Mouse (Mus musculus): ENCODE results near the gene Sh2d5. TPM values are rescaled to one million over a fixed set of nuclear protein-coding genes. Genes with fewer than 3 reads are reported as not detected.

Sh2d5 gene
- polyA plus RNA-seq, 1 experiment from 2014 or later, result 0.33 TPM

- no peaks in the 10 kb centered on the region for H3K36me3 ChIP-seq (ENCODE audit: control insufficient read depth, insufficient read depth)
- 77% methylated on average over 17 of the region's 18 CpGs for WGBS
- H3K4me2 ChIP-seq (replicated peaks; ENCODE audit: low read depth), result no peak overlapping the region
- no peak overlapping the region for H3K9ac ChIP-seq (ENCODE audit: low read depth, low read length)
- H3K9me3 ChIP-seq (ENCODE audit: control insufficient read depth), result no peaks in the 10 kb centered on the region
- H3K27ac ChIP-seq (ENCODE audit: low read depth, low read length), result no peak overlapping the region
- no peak for TF ChIP-seq CTCF (IDR thresholded peaks at IDR 0.05; ENCODE audit: low read depth)
- no peak overlapping the region for H3K4me3 ChIP-seq (ENCODE audit: low read depth, low read length)
- peaks cover 3% of the 10 kb centered on the region; the same call in 1 of the 2 replicates for H3K4me1 ChIP-seq (replicated peaks; ENCODE audit: control insufficient read depth, insufficient read depth, low read length)
- no peaks in the 10 kb centered on the region for H3K27me3 ChIP-seq (replicated peaks; ENCODE audit: control insufficient read depth, insufficient read depth, low read length)
- no peak for ATAC-seq
Measured at GRCm38 (mm10) chr4:138293261-138293948, 43.2 kb downstream of the Sh2d5 start.

GRCm38 (mm10) chr4:138293949-138294550 lies 43.8 kb downstream of the Sh2d5 start:
- no peak overlapping the region for H3K9ac ChIP-seq (ENCODE audit: low read depth, low read length)
- ATAC-seq, result no peak
- H3K27ac ChIP-seq (ENCODE audit: low read depth, low read length), result no peak overlapping the region
- no peak for TF ChIP-seq CTCF (IDR thresholded peaks at IDR 0.05; ENCODE audit: low read depth)
- 88% methylated on average over 13 of the region's 14 CpGs for WGBS
- no peak overlapping the region for H3K4me2 ChIP-seq (replicated peaks; ENCODE audit: low read depth)
- no peaks in the 10 kb centered on the region for H3K36me3 ChIP-seq (ENCODE audit: control insufficient read depth, insufficient read depth)
- H3K9me3 ChIP-seq (ENCODE audit: control insufficient read depth), result no peaks in the 10 kb centered on the region
- no peaks in the 10 kb centered on the region for H3K27me3 ChIP-seq (replicated peaks; ENCODE audit: control insufficient read depth, insufficient read depth, low read length)
- H3K4me1 ChIP-seq (replicated peaks; ENCODE audit: control insufficient read depth, insufficient read depth, low read length), result peaks cover 3% of the 10 kb centered on the region; the same call in 1 of the 2 replicates
- no peak overlapping the region for H3K4me3 ChIP-seq (ENCODE audit: low read depth, low read length)

- TF ChIP-seq CTCF (IDR thresholded peaks at IDR 0.05; ENCODE audit: low read depth), result no peak
- Histone ChIP-seq H3K4me3 (ENCODE audit: low read depth, low read length) (no peak overlapping the region), H3K9ac (ENCODE audit: low read depth, low read length) (no peak overlapping the region), H3K27me3 (replicated peaks; ENCODE audit: control insufficient read depth, insufficient read depth, low read length) (no peaks in the 10 kb centered on the region), H3K4me1 (replicated peaks; ENCODE audit: control insufficient read depth, insufficient read depth, low read length) (peaks cover 4% of the 10 kb centered on the region; the same call in 1 of the 2 replicates), H3K36me3 (ENCODE audit: control insufficient read depth, insufficient read depth) (no peaks in the 10 kb centered on the region), H3K4me2 (replicated peaks; ENCODE audit: low read depth) (no peak overlapping the region), H3K27ac (ENCODE audit: low read depth, low read length) (no peak overlapping the region), H3K9me3 (ENCODE audit: control insufficient read depth) (no peaks in the 10 kb centered on the region)
- no peak for ATAC-seq
- 81% methylated on average over 10 of the region's 10 CpGs for WGBS
Measured at GRCm38 (mm10) chr4:138301271-138301780, 51.1 kb downstream of the Sh2d5 start.

DNA sequence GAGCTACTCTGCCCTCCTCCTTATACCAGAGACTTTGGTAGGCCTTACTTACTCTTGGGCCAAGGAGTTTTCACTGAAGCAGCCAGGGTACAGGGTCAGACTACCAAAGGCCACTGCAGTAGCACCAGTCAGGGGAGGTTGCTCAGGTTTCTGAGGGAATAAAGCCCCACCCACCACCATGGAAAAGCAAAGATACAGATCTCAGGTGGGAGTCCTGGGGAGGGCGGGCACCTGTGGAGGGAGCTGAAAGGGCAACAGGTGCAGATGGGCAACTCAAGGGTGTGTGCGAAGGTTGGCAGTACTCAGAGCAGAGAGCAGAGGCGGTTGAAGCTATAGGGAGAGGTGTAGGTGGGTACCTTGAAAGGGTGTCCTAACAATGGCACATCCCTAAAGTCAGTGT lies 52.8 kb downstream of the Sh2d5 start:
- Histone ChIP-seq H3K27me3 (replicated peaks; ENCODE audit: control insufficient read depth, insufficient read depth, low read length) (no peaks in the 10 kb centered on the region), H3K9me3 (ENCODE audit: control insufficient read depth) (no peaks in the 10 kb centered on the region), H3K4me1 (replicated peaks; ENCODE audit: control insufficient read depth, insufficient read depth, low read length) (peaks cover 4% of the 10 kb centered on the region; the same call in 1 of the 2 replicates), H3K4me3 (ENCODE audit: low read depth, low read length) (no peak overlapping the region), H3K27ac (ENCODE audit: low read depth, low read length) (no peak overlapping the region), H3K36me3 (ENCODE audit: control insufficient read depth, insufficient read depth) (peaks cover 9% of the 10 kb centered on the region), H3K9ac (ENCODE audit: low read depth, low read length) (no peak overlapping the region), H3K4me2 (replicated peaks; ENCODE audit: low read depth) (no peak overlapping the region; the same call in 1 of the 2 replicates)
- 77% methylated on average over 3 of the region's 3 CpGs for WGBS
- no peak for ATAC-seq
- TF ChIP-seq CTCF (IDR thresholded peaks at IDR 0.05; ENCODE audit: low read depth), result no peak

DNA sequence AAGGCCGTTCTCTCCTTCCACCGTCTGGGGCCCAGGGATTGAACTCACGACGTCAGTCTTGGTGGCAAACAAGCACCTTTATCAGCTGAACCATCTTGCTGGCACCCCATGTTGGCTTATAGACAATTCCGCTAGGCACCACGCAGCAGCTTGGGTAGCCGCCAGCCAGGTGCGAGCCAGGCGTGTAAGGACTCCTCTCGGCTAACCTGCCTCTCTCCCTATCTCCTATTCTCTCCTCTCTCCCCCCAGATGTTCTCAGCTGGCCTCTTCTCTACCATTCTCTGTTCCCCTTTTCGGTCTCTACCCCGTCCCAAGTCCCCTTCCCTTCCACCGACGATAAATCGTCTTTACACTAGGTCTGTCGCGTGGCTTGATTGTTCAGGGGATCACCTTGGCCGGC lies 53.5 kb downstream of the Sh2d5 start:
- Histone ChIP-seq H3K27ac (ENCODE audit: low read depth, low read length) (no peak overlapping the region), H3K9ac (ENCODE audit: low read depth, low read length) (peak overlapping the region; percentile 49), H3K4me3 (ENCODE audit: low read depth, low read length) (peak overlapping the region; percentile 79), H3K9me3 (ENCODE audit: control insufficient read depth) (no peaks in the 10 kb centered on the region), H3K4me1 (replicated peaks; ENCODE audit: control insufficient read depth, insufficient read depth, low read length) (peaks cover 4% of the 10 kb centered on the region; the same call in 1 of the 2 replicates), H3K4me2 (replicated peaks; ENCODE audit: low read depth) (peak overlapping the region; percentile 89), H3K27me3 (replicated peaks; ENCODE audit: control insufficient read depth, insufficient read depth, low read length) (no peaks in the 10 kb centered on the region), H3K36me3 (ENCODE audit: control insufficient read depth, insufficient read depth) (peaks cover 14% of the 10 kb centered on the region)
- WGBS, result 9% methylated on average over 18 of the region's 18 CpGs
- no peak for ATAC-seq
- TF ChIP-seq CTCF (IDR thresholded peaks at IDR 0.05; ENCODE audit: low read depth), result no peak

DNA sequence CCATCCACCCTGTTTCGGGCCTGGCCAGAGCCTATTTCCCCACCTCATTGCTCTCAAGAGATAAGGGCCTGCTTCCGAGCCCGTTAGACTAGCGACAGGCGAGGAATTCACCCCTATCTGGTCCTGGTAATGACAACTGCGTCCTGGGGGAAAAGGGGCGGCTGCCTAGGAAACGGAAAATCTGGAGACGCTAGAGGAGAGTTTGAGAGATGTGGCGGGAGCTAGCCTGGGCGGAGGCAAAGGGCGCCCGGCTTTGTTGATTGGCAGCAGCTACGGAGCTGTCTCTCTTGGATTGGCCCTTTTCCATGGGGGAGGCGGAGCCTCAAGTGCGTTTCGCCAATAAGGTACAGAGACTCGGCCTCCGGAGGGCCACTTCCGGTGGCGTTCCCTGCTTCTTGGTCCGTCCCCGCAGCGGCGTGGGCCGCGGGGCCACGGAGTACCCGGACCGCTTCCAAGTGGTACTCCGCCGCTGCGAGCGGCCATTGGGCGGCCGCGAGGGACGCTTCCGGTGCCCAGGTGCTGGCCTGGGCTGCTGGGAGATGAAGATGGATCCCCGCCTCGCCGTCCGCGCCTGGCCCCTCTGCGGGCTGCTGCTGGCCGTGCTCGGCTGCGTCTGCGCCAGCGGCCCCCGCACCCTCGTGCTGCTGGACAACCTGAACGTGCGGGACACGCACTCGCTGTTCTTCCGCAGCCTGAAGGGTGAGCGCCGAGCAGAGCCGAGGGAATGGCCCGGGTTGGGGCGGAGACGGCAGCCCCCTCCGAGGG lies 54.3 kb downstream of the Sh2d5 start, which contains the start of gene Ddost:
TSS of gene Ddost (plus strand) at position 391 of the 765 bp plus-strand sequence.
- H3K9me3 ChIP-seq (ENCODE audit: control insufficient read depth), result no peaks in the 10 kb centered on the region
- ATAC-seq, result peak; percentile 99

More for the DNA sequence above, 54.3 kb downstream of the Sh2d5 start, which contains the start of gene Ddost:
- peak; percentile 26; the same call in 1 of the 2 replicates for TF ChIP-seq CTCF (IDR thresholded peaks at IDR 0.05; ENCODE audit: low read depth)
- Histone ChIP-seq H3K36me3 (ENCODE audit: control insufficient read depth, insufficient read depth) (peaks cover 22% of the 10 kb centered on the region), H3K4me2 (replicated peaks; ENCODE audit: low read depth) (peak within 1 kb of the TSS; percentile 89), H3K4me1 (replicated peaks; ENCODE audit: control insufficient read depth, insufficient read depth, low read length) (peaks cover 4% of the 10 kb centered on the region; the same call in 1 of the 2 replicates), H3K9ac (ENCODE audit: low read depth, low read length) (peak within 1 kb of the TSS; percentile 75), H3K27me3 (replicated peaks; ENCODE audit: control insufficient read depth, insufficient read depth, low read length) (no peaks in the 10 kb centered on the region), H3K4me3 (ENCODE audit: low read depth, low read length) (peak within 1 kb of the TSS; percentile 79), H3K27ac (ENCODE audit: low read depth, low read length) (no peak within 1 kb of the TSS)
- WGBS, result under 1% methylated on average over 63 of the region's 64 CpGs
